Mouse (Mus musculus) embryo, embryonic 10.5 days (tissue): ENCODE measurements around the gene Ybx1.
"Not testable (repeated sequence)": the region's sequence is repeated elsewhere in the genome, so short reads cannot be mapped to it uniquely, and the experiment has no call there.

Source experiments
- DNase-seq: peaks from one replicate; pipeline ENCODE4 v3.0.0-alpha.2; 2015; ENCODE audit warnings: low spot score

Ybx1 gene

GRCm38 (mm10) chr4:119294415-119295133, at the start of gene Ybx1:
Gene Ybx1 (minus strand): TSS chr4:119294604.
- DNase-seq, result peak; percentile 99

- peak; percentile 79 for DNase-seq
Observed at GRCm38 (mm10) chr4:119338861-119339361, 44.5 kb upstream of the Ybx1 start.

GRCm38 (mm10) chr4:119338422-119338821, 44.0 kb upstream of the Ybx1 start:
- DNase-seq, result no peak

- no peak for DNase-seq
Observed at GRCm38 (mm10) chr4:119333487-119333886, 39.1 kb upstream of the Ybx1 start.

GRCm38 (mm10) chr4:119320896-119321550, 26.6 kb upstream of the Ybx1 start:
- peak; percentile 12 for DNase-seq

GRCm38 (mm10) chr4:119320131-119320830, 25.9 kb upstream of the Ybx1 start, which contains the start of gene Ppih:
Gene Ppih (minus strand): TSS chr4:119320546.
- DNase-seq, result peak; percentile 96

- DNase-seq, result no peak
Observed at GRCm38 (mm10) chr4:119313756-119314155, 19.4 kb upstream of the Ybx1 start.

- no peak for DNase-seq
Observed at GRCm38 (mm10) chr4:119305418-119305817, 11.0 kb upstream of the Ybx1 start.

- DNase-seq, result no peak
Observed at GRCm38 (mm10) chr4:119303291-119303690, 8.9 kb upstream of the Ybx1 start.

- DNase-seq, result no peak
Observed at GRCm38 (mm10) chr4:119301777-119302176, 7.4 kb upstream of the Ybx1 start.

- no peak for DNase-seq
Observed at GRCm38 (mm10) chr4:119300761-119301160, 6.4 kb upstream of the Ybx1 start.

GRCm38 (mm10) chr4:119297361-119297760, 3.0 kb upstream of the Ybx1 start:
- DNase-seq, result no peak

GRCm38 (mm10) chr4:119295134-119295453, 690 bp upstream of the Ybx1 start:
- DNase-seq, result peak; percentile 34

- DNase-seq, result peak; percentile 44
Observed at GRCm38 (mm10) chr4:119293574-119294258, 688 bp downstream of the Ybx1 start.

- DNase-seq, result peak; percentile 65
Observed at GRCm38 (mm10) chr4:119292771-119293573, 1.4 kb downstream of the Ybx1 start.

- DNase-seq, result no peak
Observed at GRCm38 (mm10) chr4:119291921-119292320, 2.5 kb downstream of the Ybx1 start.

GRCm38 (mm10) chr4:119285336-119285735, 9.1 kb downstream of the Ybx1 start:
- DNase-seq, result no peak

- no peak for DNase-seq
Observed at GRCm38 (mm10) chr4:119284861-119285260, 9.5 kb downstream of the Ybx1 start.

- not testable (repeated sequence) for DNase-seq
Observed at GRCm38 (mm10) chr4:119278784-119279183, 15.6 kb downstream of the Ybx1 start.

GRCm38 (mm10) chr4:119275726-119276125, 18.7 kb downstream of the Ybx1 start:
- no peak for DNase-seq

- DNase-seq, result no peak
Observed at GRCm38 (mm10) chr4:119275226-119275625, 19.2 kb downstream of the Ybx1 start.
